Mouse (Mus musculus) urinary bladder, postnatal 14 days (tissue): ENCODE measurements around the gene Bex3.

Experiments
- DNase-seq: peaks from one replicate; pipeline ENCODE4 v3.0.0; 2021; ENCODE audit warnings: low spot score

Bex3 gene

DNA sequence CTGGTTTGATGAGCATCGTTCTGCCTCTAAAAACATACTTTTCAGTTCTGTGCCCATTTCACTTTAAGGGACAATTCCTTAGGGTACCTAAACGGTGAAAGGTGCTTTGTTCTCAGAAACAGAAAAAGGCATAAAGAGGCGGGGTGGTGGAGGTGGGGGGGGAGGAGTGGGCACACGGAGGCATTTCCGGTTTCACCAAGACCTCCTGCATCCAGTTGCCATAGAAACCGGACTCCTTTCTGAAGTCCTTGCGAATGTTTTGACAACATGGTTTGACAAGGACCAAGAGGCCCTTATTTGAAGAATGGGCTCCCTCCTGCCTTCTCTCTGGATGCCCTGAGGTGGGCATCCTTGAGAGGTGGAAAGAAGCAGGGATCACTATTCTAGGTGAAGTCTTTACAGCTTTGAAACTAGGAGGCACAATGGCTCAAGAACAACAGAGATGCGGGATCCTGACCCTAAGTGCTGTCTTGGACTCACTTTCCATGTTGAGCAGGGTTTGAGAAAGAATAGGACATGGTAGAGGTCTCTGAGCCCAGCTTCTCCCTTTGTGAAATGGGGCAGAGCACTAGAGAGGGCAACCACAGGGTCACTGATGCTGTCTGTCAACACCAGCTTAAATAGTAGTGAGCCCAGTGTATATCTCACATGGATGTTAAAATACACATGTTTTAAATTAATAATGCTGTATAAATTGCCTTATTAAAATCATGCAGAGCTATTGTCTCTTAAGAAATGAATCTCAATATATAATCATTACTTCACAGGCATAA is 43.9 kb downstream of the Bex3 start:
- DNase-seq = no peak

DNA sequence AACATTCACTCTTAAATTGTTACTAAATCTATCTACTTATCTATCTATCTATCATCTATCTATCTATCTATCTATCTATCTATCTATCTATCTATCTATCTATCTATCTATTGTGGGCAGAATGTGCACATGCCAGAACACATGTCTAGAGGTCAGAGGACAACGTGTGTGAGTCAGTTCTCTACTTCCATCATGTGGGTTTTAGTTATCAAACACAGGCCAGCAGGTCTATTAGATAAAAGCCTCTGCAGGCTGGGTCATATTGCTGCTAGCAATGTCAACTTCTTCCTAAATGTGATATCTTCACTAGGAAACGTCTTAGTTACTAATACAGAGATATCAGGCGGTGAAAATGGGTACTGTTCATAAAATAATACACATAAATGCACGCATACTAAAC is 49.9 kb downstream of the Bex3 start:
- no peak for DNase-seq
